Mouse (Mus musculus): ENCODE results near the gene Asb16.

DNA sequence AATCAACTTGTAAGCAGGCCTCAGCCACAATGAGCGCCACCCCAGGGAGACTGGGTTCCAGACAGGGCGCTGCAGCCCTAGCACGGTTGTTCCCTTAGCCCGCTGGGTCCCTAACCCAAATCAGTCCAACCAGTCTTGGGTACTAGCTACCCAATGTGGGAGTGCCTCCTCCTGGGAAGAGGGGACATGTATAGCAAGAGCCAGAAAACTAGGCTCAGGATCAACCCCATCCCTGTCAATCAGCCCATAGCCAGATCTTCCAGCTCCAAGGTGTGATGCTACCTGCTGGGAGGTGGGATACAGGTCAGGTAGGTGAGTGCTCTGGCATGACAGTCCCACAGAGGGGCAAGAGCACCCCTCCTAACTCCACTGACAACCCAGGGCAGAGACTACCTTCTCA is 21.6 kb downstream of the Asb16 start:
- no peak for TF ChIP-seq POLR2A (IDR thresholded peaks at IDR 0.05; ENCODE audit: borderline replicate concordance, low read depth, low read length)
- no peak for TF ChIP-seq CTCF (IDR thresholded peaks at IDR 0.05; ENCODE audit: low read depth, low read length)

All from bone marrow macrophage, adult 2 months (primary cell).